Mouse (Mus musculus): ENCODE data around the gene Cstl1. TPM values are rescaled to one million over a fixed set of nuclear protein-coding genes. Genes with fewer than 3 reads are reported as not detected.
A peak's percentile ranks its signal among the peaks of the same experiment; 100 is the strongest.

Gene Cstl1
- polyA plus RNA-seq, 1 experiment = 160 TPM

DNA sequence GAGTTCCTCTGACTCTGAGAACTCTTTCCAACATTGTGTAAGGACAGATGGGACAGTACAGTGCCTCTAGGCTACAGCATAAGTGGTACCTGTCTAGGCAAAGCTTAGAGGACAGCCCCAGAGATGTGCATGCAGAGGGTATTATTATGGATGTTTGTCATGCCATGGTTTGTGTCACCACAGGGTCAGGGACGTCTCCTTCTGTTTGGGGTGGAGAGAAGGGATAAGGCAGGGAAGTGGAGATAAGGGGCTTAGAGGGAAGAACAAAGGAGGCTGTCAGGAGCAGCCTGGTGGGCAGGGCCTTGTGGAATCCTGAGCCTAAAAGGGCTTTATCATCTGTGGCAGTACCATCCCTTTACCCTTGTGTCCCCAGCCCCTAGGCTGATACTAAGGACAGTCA is 31.6 kb downstream of the Cstl1 start, which contains the start of gene 8030411F24Rik:
Gene 8030411F24Rik (plus strand): TSS at position 301 of the 400 bp plus-strand sequence.
- no peaks in the 10 kb centered on the region for H3K4me1 ChIP-seq (ENCODE audit: control insufficient read depth, insufficient read depth, low read length)
- TF ChIP-seq POLR2A (IDR thresholded peaks at IDR 0.05; ENCODE audit: control insufficient read depth, low read depth, low read length) (no peak), CTCF (IDR thresholded peaks at IDR 0.05; ENCODE audit: control insufficient read depth, insufficient read depth, insufficient replicate concordance, low read depth, low read length) (no peak)

DNA sequence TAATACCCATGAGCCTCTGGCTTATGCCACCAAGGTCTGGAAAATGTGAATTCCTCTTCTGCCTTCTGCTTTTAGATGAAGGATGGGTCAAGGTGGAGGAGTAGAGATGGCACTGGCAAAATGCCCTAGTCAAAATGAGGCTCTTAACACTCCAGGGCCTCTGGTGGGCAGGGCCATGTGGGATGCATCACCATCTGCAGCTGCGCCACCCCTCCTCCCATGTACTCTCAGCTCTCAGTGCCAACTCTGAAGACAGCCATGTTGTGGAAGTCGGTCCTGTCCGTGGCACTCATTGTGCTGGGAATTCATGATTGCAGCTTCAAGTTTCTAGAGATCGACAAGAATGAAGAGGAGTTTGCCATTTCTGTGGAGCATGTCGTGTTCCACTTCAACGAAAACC is 39.0 kb downstream of the Cstl1 start, which contains the start of gene Cst12:
Gene Cst12 (plus strand): TSS at position 220 of the 400 bp plus-strand sequence.
- H3K4me3 ChIP-seq (ENCODE audit: control insufficient read depth, low read depth, low read length) = peak within 1 kb of the TSS; percentile 70
- H3K27me3 ChIP-seq (ENCODE audit: control insufficient read depth, insufficient read depth, low read length) = no peaks in the 10 kb centered on the region
- peak; percentile 59; the same call in 1 of the 2 replicates for TF ChIP-seq POLR2A (IDR thresholded peaks at IDR 0.05; ENCODE audit: control insufficient read depth, low read depth, low read length)
- TF ChIP-seq CTCF (IDR thresholded peaks at IDR 0.05; ENCODE audit: control insufficient read depth, insufficient read depth, insufficient replicate concordance, low read depth, low read length) = no peak
- H3K4me1 ChIP-seq (ENCODE audit: control insufficient read depth, insufficient read depth, low read length) = no peaks in the 10 kb centered on the region; the same call in 1 of the 2 replicates
- peak within 1 kb of the TSS; percentile 67 for H3K27ac ChIP-seq (ENCODE audit: control insufficient read depth, insufficient read depth, low read depth, low read length)
- H3K36me3 ChIP-seq (ENCODE audit: control insufficient read depth, insufficient read depth, low read length) = no peaks in the 10 kb centered on the region

More for the DNA sequence above, 31.6 kb downstream of the Cstl1 start, which contains the start of gene 8030411F24Rik:
- no peaks in the 10 kb centered on the region for H3K36me3 ChIP-seq (ENCODE audit: control insufficient read depth, insufficient read depth, low read length)
- H3K27ac ChIP-seq (ENCODE audit: control insufficient read depth, insufficient read depth, low read depth, low read length) = no peak within 1 kb of the TSS; the same call in 1 of the 2 replicates
- no peaks in the 10 kb centered on the region for H3K27me3 ChIP-seq (ENCODE audit: control insufficient read depth, insufficient read depth, low read length)
- no peak within 1 kb of the TSS for H3K4me3 ChIP-seq (ENCODE audit: control insufficient read depth, low read depth, low read length)

DNA sequence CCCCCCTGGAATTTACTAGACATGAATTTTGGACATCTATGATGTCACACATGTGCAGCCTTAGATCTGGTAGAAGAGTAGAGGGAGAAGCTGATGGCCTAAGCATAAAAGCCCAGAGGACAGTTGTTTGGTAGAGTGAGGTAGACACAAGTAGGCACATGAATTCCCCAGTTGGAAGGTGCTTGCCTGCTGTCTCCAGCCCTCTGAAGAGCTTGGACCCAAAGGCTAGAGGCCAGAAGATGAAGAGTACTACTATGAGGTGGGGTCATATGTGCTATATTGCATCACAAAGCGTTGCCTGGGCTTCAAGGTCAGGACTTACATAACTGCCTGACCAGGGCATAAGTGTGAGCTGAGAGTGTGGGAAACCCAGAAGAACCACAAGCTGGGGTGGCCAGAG is 48.3 kb downstream of the Cstl1 start, which contains the start of gene Cst8:
Gene Cst8 (plus strand): TSS at position 301 of the 400 bp plus-strand sequence.
- Histone ChIP-seq H3K4me3 (ENCODE audit: control insufficient read depth, low read depth, low read length) (peak within 1 kb of the TSS; percentile 84), H3K36me3 (ENCODE audit: control insufficient read depth, insufficient read depth, low read length) (no peaks in the 10 kb centered on the region), H3K27ac (ENCODE audit: control insufficient read depth, insufficient read depth, low read depth, low read length) (peak within 1 kb of the TSS; percentile 81), H3K4me1 (ENCODE audit: control insufficient read depth, insufficient read depth, low read length) (no peaks in the 10 kb centered on the region), H3K27me3 (ENCODE audit: control insufficient read depth, insufficient read depth, low read length) (no peaks in the 10 kb centered on the region; the same call in 1 of the 2 replicates)
- TF ChIP-seq POLR2A (IDR thresholded peaks at IDR 0.05; ENCODE audit: control insufficient read depth, low read depth, low read length) = peak; percentile 43; the same call in 1 of the 2 replicates
- TF ChIP-seq CTCF (IDR thresholded peaks at IDR 0.05; ENCODE audit: control insufficient read depth, insufficient read depth, insufficient replicate concordance, low read depth, low read length) = no peak

DNA sequence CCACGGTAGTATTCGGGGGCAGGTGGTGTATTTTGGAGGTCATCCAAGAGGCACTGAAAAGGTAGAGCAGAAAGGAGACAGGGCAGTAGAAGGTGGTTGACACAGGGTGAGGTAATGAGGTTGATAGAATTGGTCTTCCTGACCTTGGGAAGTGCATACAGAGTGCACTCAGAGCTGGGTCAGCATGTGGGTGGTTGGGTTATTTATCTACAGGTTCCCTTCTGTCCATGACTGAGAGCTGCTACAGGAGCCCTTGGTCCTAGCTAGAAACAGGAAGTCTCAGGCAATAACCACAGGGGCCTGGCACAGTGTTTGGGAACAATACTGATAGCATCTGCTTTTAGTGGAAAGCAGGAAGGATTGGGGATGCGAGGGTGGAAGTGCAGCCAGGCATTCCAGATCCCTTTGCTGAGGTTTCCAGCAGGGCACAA is 51.3 kb downstream of the Cstl1 start:
- Histone ChIP-seq H3K4me1 (ENCODE audit: control insufficient read depth, insufficient read depth, low read length) (no peaks in the 10 kb centered on the region), H3K36me3 (ENCODE audit: control insufficient read depth, insufficient read depth, low read length) (no peaks in the 10 kb centered on the region), H3K4me3 (ENCODE audit: control insufficient read depth, low read depth, low read length) (peak overlapping the region; percentile 54), H3K27ac (ENCODE audit: control insufficient read depth, insufficient read depth, low read depth, low read length) (peak overlapping the region; percentile 32; the same call in 1 of the 2 replicates), H3K27me3 (ENCODE audit: control insufficient read depth, insufficient read depth, low read length) (no peaks in the 10 kb centered on the region; the same call in 1 of the 2 replicates)
- TF ChIP-seq CTCF (IDR thresholded peaks at IDR 0.05; ENCODE audit: control insufficient read depth, insufficient read depth, insufficient replicate concordance, low read depth, low read length) (no peak), POLR2A (IDR thresholded peaks at IDR 0.05; ENCODE audit: control insufficient read depth, low read depth, low read length) (no peak)

Other genes with a start within 250 kb of the Cstl1 start
- gene Nxt1, start 77.8 kb upstream of the Cstl1 start, polyA plus RNA-seq (2012; rRNA removed) = 151 and 160 TPM in 2 replicates
- gene Gzf1, start 69.3 kb upstream of the Cstl1 start, polyA plus RNA-seq (2012; rRNA removed) = 7.4 and 8.9 TPM in 2 replicates
- gene Napb, start 17.9 kb upstream of the Cstl1 start, polyA plus RNA-seq (2012; rRNA removed) = 0.84 and 1.2 TPM in 2 replicates
- gene Cst11, start 21.1 kb downstream of the Cstl1 start, polyA plus RNA-seq (2012; rRNA removed) = not detected in 2 replicates
- 15.4 and 23.7 TPM in 2 replicates for gene 8030411F24Rik, start 31.7 kb downstream of the Cstl1 start, polyA plus RNA-seq (2012; rRNA removed)
- 116 and 198 TPM in 2 replicates for gene Cst12, start 39.0 kb downstream of the Cstl1 start, polyA plus RNA-seq (2012; rRNA removed)
- 227 and 310 TPM in 2 replicates for gene Cst8, start 48.4 kb downstream of the Cstl1 start, polyA plus RNA-seq (2012; rRNA removed)
- gene Cst13, start 69.7 kb downstream of the Cstl1 start, polyA plus RNA-seq (2012; rRNA removed) = 83.9 and 104 TPM in 2 replicates
- gene Cst9, start 84.8 kb downstream of the Cstl1 start, polyA plus RNA-seq (2012; rRNA removed) = 176 and 342 TPM in 2 replicates
- gene 9230104L09Rik, start 114.7 kb downstream of the Cstl1 start, polyA plus RNA-seq (2012; rRNA removed) = 21.7 and 25.8 TPM in 2 replicates
- 442 and 443 TPM in 2 replicates for gene Cst3, start 125.3 kb downstream of the Cstl1 start, polyA plus RNA-seq (2012; rRNA removed)

All from testis, adult 2 months (tissue).